Mouse (Mus musculus): ENCODE measurements around the gene Pxn.

DNA sequence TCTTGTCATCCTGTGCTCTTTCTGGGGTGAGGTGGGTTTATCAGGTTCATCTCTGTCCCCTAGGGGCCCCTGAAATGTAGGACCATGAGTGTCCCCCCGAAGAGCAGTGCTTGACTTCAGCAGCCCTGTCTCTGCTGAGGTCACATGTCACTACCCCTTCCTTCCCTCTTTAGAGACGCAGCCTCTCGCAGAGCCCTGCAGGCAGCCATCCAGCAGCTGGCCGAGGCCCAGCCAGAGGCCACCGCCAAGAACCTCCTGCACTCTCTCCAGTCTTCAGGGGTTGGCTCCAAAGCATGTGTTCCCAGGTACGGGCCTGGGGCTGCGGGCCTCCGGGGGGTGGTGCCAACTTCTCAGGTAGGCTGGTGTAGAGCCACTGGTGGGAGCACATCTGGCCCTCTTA, 68.5 kb downstream of the Pxn start:
- TF ChIP-seq CTCF (IDR thresholded peaks at IDR 0.05; ENCODE audit: low read depth) = no peak
- TF ChIP-seq EP300 (IDR thresholded peaks at IDR 0.05; ENCODE audit: low read depth) = no peak

Data from liver, embryonic 14.5 days (tissue).